Mouse (Mus musculus) embryonic facial prominence, embryonic 13.5 days (tissue): Measurements from ENCODE around the gene Pde4d. TPM values are rescaled to one million over a fixed set of nuclear protein-coding genes. Genes with fewer than 3 reads are reported as not detected.
A peak's percentile ranks its signal among the peaks of the same experiment; 100 is the strongest.

ENCODE experiments used
- ATAC-seq: fragments of 200-750 bp; cut with Nextera tagmentation; 2 replicates; pipeline ENCODE4 v1.8.0; 2017; ENCODE audit warnings: low read depth; ENCODE audit not compliant: insufficient number of reproducible peaks, insufficient read depth, low FRiP score, low TSS enrichment
- H3K27ac ChIP-seq: fragments of 300-500 bp; sonication (generic); 2 replicates; pipeline ENCODE4 v1.5.1; 2015; ENCODE audit warnings: moderate library complexity, mild to moderate bottlenecking, inconsistent platforms
- H3K27me3 ChIP-seq: fragments of 300-500 bp; sonication (generic); 2 replicates; pipeline ENCODE4 v1.6.1; 2015; ENCODE audit warnings: mild to moderate bottlenecking, inconsistent platforms
- H3K36me3 ChIP-seq: fragments of 300-500 bp; sonication (generic); 2 replicates; pipeline ENCODE4 v1.6.1; 2015; ENCODE audit warnings: mild to moderate bottlenecking, inconsistent platforms
- H3K4me1 ChIP-seq: fragments of 300-500 bp; sonication (generic); 2 replicates; pipeline ENCODE4 v1.6.1; 2015; ENCODE audit warnings: inconsistent platforms
- H3K4me2 ChIP-seq: fragments of 300-500 bp; sonication (generic); 2 replicates; pipeline ENCODE4 v1.6.1; 2015; ENCODE audit warnings: moderate library complexity, mild to moderate bottlenecking, inconsistent platforms
- H3K4me3 ChIP-seq: fragments of 300-500 bp; sonication (generic); 2 replicates; pipeline ENCODE4 v1.5.1; 2015; ENCODE audit warnings: mild to moderate bottlenecking, inconsistent platforms
- H3K9ac ChIP-seq: fragments of 300-500 bp; sonication (generic); 2 replicates; pipeline ENCODE4 v1.6.1; 2015; ENCODE audit warnings: mild to moderate bottlenecking, inconsistent platforms
- H3K9me3 ChIP-seq: fragments of 300-500 bp; sonication (generic); 2 replicates; pipeline ENCODE4 v1.6.1; 2016; ENCODE audit warnings: inconsistent platforms
- WGBS: fragments of 180-500 bp; shearing (Covaris S2); methylation state at CpG from one replicate; pipeline ENCODE4 v1.1.7; 2015; ENCODE audit warnings: mixed read lengths; 5-methylcytosine and 5-hydroxymethylcytosine counted together
- polyA plus RNA-seq: library from polyadenylated mRNA; unstranded; fragments of >200 nt; fragmentation: Nextera tagmentation; extraction: Ambion mirVana; gene quantifications from 2 replicates; pipeline ENCODE4 v1.2.1, GENCODE M21; 2015

Pde4d gene
- polyA plus RNA-seq, 1 experiment from 2014 or later: 22.9 TPM

- Histone ChIP-seq H3K36me3 (no peaks in the 10 kb centered on the region), H3K27ac (no peak overlapping the region), H3K9ac (no peak overlapping the region), H3K4me2 (no peak overlapping the region), H3K4me1 (peaks cover 26% of the 10 kb centered on the region), H3K27me3 (no peaks in the 10 kb centered on the region), H3K4me3 (no peak overlapping the region), H3K9me3 (no peaks in the 10 kb centered on the region)
- 28% methylated on average over 5 of the region's 5 CpGs for WGBS
- no peak for ATAC-seq
Measured at GRCm38 (mm10) chr13:109233911-109234613, 784.3 kb downstream of the Pde4d start.

- 84% methylated on average over 4 of the region's 4 CpGs for WGBS
- H3K36me3 ChIP-seq: no peaks in the 10 kb centered on the region
- no peak overlapping the region for H3K27ac ChIP-seq
- ATAC-seq: no peak
- H3K27me3 ChIP-seq: no peaks in the 10 kb centered on the region
- no peak overlapping the region for H3K4me2 ChIP-seq
- no peak overlapping the region for H3K4me3 ChIP-seq
- no peak overlapping the region for H3K9ac ChIP-seq
- H3K9me3 ChIP-seq: no peaks in the 10 kb centered on the region
- peaks cover 17% of the 10 kb centered on the region for H3K4me1 ChIP-seq
Measured at GRCm38 (mm10) chr13:109236047-109236446, 786.3 kb downstream of the Pde4d start.

- Histone ChIP-seq H3K36me3 (no peaks in the 10 kb centered on the region), H3K4me1 (peaks cover 20% of the 10 kb centered on the region), H3K4me2 (no peak overlapping the region), H3K4me3 (no peak overlapping the region), H3K9ac (no peak overlapping the region), H3K27ac (no peak overlapping the region), H3K27me3 (no peaks in the 10 kb centered on the region), H3K9me3 (no peaks in the 10 kb centered on the region)
- ATAC-seq: no peak
- WGBS: 65% methylated on average over 4 of the region's 4 CpGs
Measured at GRCm38 (mm10) chr13:109238670-109239069, 788.9 kb downstream of the Pde4d start.

GRCm38 (mm10) chr13:109239296-109239695, 789.5 kb downstream of the Pde4d start:
- Histone ChIP-seq H3K4me1 (peaks cover 15% of the 10 kb centered on the region), H3K9ac (no peak overlapping the region), H3K27me3 (no peaks in the 10 kb centered on the region), H3K36me3 (no peaks in the 10 kb centered on the region), H3K4me2 (no peak overlapping the region), H3K9me3 (no peaks in the 10 kb centered on the region), H3K4me3 (no peak overlapping the region), H3K27ac (no peak overlapping the region)
- ATAC-seq: peak; percentile 37; the same call in 1 of the 2 replicates
- WGBS: 48% methylated on average over 11 of the region's 11 CpGs

- Histone ChIP-seq H3K27ac (no peak overlapping the region), H3K9me3 (no peaks in the 10 kb centered on the region), H3K9ac (no peak overlapping the region), H3K27me3 (no peaks in the 10 kb centered on the region), H3K4me3 (no peak overlapping the region), H3K4me2 (no peak overlapping the region), H3K4me1 (peaks cover 10% of the 10 kb centered on the region), H3K36me3 (no peaks in the 10 kb centered on the region)
- WGBS: 42% methylated on average over 9 of the region's 9 CpGs
- no peak for ATAC-seq
Measured at GRCm38 (mm10) chr13:109242456-109243050, 792.8 kb downstream of the Pde4d start.

GRCm38 (mm10) chr13:109243160-109243559, 793.4 kb downstream of the Pde4d start:
- Histone ChIP-seq H3K27ac (no peak overlapping the region), H3K9ac (no peak overlapping the region), H3K36me3 (no peaks in the 10 kb centered on the region), H3K4me1 (peaks cover 10% of the 10 kb centered on the region), H3K4me3 (no peak overlapping the region), H3K27me3 (no peaks in the 10 kb centered on the region), H3K9me3 (no peaks in the 10 kb centered on the region), H3K4me2 (no peak overlapping the region)
- 55% methylated on average over 3 of the region's 3 CpGs for WGBS
- no peak for ATAC-seq

- H3K27me3 ChIP-seq: no peaks in the 10 kb centered on the region
- no peak overlapping the region for H3K27ac ChIP-seq
- H3K9me3 ChIP-seq: no peaks in the 10 kb centered on the region
- no peak overlapping the region for H3K9ac ChIP-seq
- H3K4me3 ChIP-seq: no peak overlapping the region
- ATAC-seq: no peak
- H3K36me3 ChIP-seq: no peaks in the 10 kb centered on the region
- H3K4me1 ChIP-seq: peaks cover 10% of the 10 kb centered on the region
- H3K4me2 ChIP-seq: no peak overlapping the region
- WGBS: 87% methylated on average over 4 of the region's 4 CpGs
Measured at GRCm38 (mm10) chr13:109247061-109247460, 797.3 kb downstream of the Pde4d start.

- Histone ChIP-seq H3K4me3 (no peak overlapping the region), H3K4me1 (no peaks in the 10 kb centered on the region), H3K27me3 (no peaks in the 10 kb centered on the region), H3K4me2 (no peak overlapping the region), H3K9ac (no peak overlapping the region), H3K27ac (no peak overlapping the region), H3K9me3 (no peaks in the 10 kb centered on the region), H3K36me3 (no peaks in the 10 kb centered on the region)
- ATAC-seq: no peak
Measured at GRCm38 (mm10) chr13:109249315-109249714, 799.6 kb downstream of the Pde4d start.

GRCm38 (mm10) chr13:109255634-109256033, 805.9 kb downstream of the Pde4d start:
- H3K9ac ChIP-seq: no peak overlapping the region
- no peaks in the 10 kb centered on the region for H3K36me3 ChIP-seq
- H3K4me3 ChIP-seq: no peak overlapping the region
- H3K4me2 ChIP-seq: no peak overlapping the region
- WGBS: 49% methylated on average over 4 of the region's 4 CpGs
- H3K9me3 ChIP-seq: no peaks in the 10 kb centered on the region
- no peaks in the 10 kb centered on the region for H3K27me3 ChIP-seq
- ATAC-seq: no peak
- no peak overlapping the region for H3K27ac ChIP-seq
- 0 out of 2 replicates have a peak, but pooled peaks cover 3% of the 10 kb centered on the region for H3K4me1 ChIP-seq

GRCm38 (mm10) chr13:109260220-109260795, 810.6 kb downstream of the Pde4d start:
- under 1% methylated on average over 23 of the region's 23 CpGs for WGBS

GRCm38 (mm10) chr13:109260796-109261516, 811.2 kb downstream of the Pde4d start:
- peak overlapping the region; percentile 89 for H3K27ac ChIP-seq
- peaks cover 20% of the 10 kb centered on the region; the same call in 1 of the 2 replicates for H3K4me1 ChIP-seq
- peak; percentile 76 for ATAC-seq
- no peaks in the 10 kb centered on the region for H3K36me3 ChIP-seq
- WGBS: under 1% methylated on average over 17 of the region's 17 CpGs
- H3K9ac ChIP-seq: peak overlapping the region; percentile 77
- peak overlapping the region; percentile 58 for H3K4me3 ChIP-seq
- no peaks in the 10 kb centered on the region for H3K27me3 ChIP-seq
- H3K4me2 ChIP-seq: peak overlapping the region; percentile 81
- no peaks in the 10 kb centered on the region for H3K9me3 ChIP-seq

More at GRCm38 (mm10) chr13:109260220-109260795, 810.6 kb downstream of the Pde4d start:
- no peaks in the 10 kb centered on the region for H3K27me3 ChIP-seq
- H3K27ac ChIP-seq: peak overlapping the region; percentile 89
- peak overlapping the region; percentile 77 for H3K9ac ChIP-seq
- no peaks in the 10 kb centered on the region for H3K9me3 ChIP-seq
- H3K4me3 ChIP-seq: peak overlapping the region; percentile 58
- ATAC-seq: peak; percentile 85
- H3K4me2 ChIP-seq: peak overlapping the region; percentile 81
- no peaks in the 10 kb centered on the region for H3K36me3 ChIP-seq
- H3K4me1 ChIP-seq: peaks cover 20% of the 10 kb centered on the region; the same call in 1 of the 2 replicates
